Mouse (Mus musculus) CH12.LX (cell line): ENCODE measurements around the gene Mettl3. TPM values are rescaled to one million over a fixed set of nuclear protein-coding genes. Genes with fewer than 3 reads are reported as not detected.

Experiments used
- DNase-seq: peaks from one replicate; pipeline ENCODE4 v3.0.0-alpha.2; 2013; ENCODE audit errors: extremely low read depth
- H3K27ac ChIP-seq: 2 replicates; pipeline ENCODE4 v1.5.1; 2012; ENCODE audit warnings: low read depth, mild to moderate bottlenecking, control low read depth, moderate library complexity; ENCODE audit not compliant: insufficient read depth
- H3K27me3 ChIP-seq: replicated peaks from 2 replicates; pipeline ENCODE3; 2012; ENCODE audit warnings: inconsistent platforms
- H3K36me3 ChIP-seq, 2 experiments: replicated peaks in 1 of 2; 2 replicates each; pipeline versions ENCODE3 to v1.6.1; 2012; ENCODE audit warnings: inconsistent platforms in 1 of 2, low read length in 1 of 2, mild to moderate bottlenecking in 1 of 2, mixed read lengths in 1 of 2, moderate library complexity in 1 of 2; ENCODE audit not compliant: control insufficient read depth in 1 of 2, insufficient read depth in 1 of 2
- H3K4me1 ChIP-seq, 2 experiments: 2 replicates each; pipeline ENCODE4 v1.6.1; 2012; ENCODE audit warnings: inconsistent platforms in 1 of 2, moderate library complexity in 1 of 2; ENCODE audit not compliant: insufficient read depth in 2 of 2, control insufficient read depth in 1 of 2
- H3K4me2 ChIP-seq: 2 replicates; pipeline ENCODE4 v1.6.1; 2012; ENCODE audit warnings: low read depth, mild to moderate bottlenecking, control low read depth; ENCODE audit not compliant: poor library complexity, insufficient read depth, severe bottlenecking
- H3K4me3 ChIP-seq, 3 experiments: fragments of 150-350 bp in 1 of 3; sonication (generic) in 1 of 3; replicated peaks in 1 of 3; 2 replicates each; pipeline versions ENCODE3 to v1.5.1; 2011 to 2012; ENCODE audit warnings: low read depth in 2 of 3, low read length in 2 of 3, mild to moderate bottlenecking in 2 of 3, moderate library complexity in 2 of 3, control low read depth in 1 of 3, improper control_type of control experiment in 1 of 3, inconsistent platforms in 1 of 3, mixed read lengths in 1 of 3; ENCODE audit not compliant: poor library complexity in 1 of 3
- H3K79me2 ChIP-seq: replicated peaks from 2 replicates; pipeline ENCODE4 v1.6.1; 2012; ENCODE audit warnings: mild to moderate bottlenecking, moderate library complexity; ENCODE audit not compliant: control insufficient read depth, poor library complexity, insufficient read depth, severe bottlenecking; ENCODE audit errors: extremely low read depth
- H3K9ac ChIP-seq: 2 replicates; pipeline ENCODE4 v1.6.1; 2012; ENCODE audit warnings: low read depth, mild to moderate bottlenecking, control low read depth, moderate library complexity; ENCODE audit not compliant: insufficient read depth
- H3K9me3 ChIP-seq: replicated peaks from 2 replicates; pipeline ENCODE3; 2012; ENCODE audit warnings: low read length, inconsistent platforms, mixed read lengths
- CHD1 ChIP-seq: IDR thresholded peaks from 2 replicates; pipeline ENCODE4 v1.6.1; 2012; ENCODE audit warnings: low read depth, low read length, improper control_type of control experiment, inconsistent platforms
- CHD2 ChIP-seq: IDR thresholded peaks from 2 replicates; pipeline ENCODE4 v1.6.1; 2011; ENCODE audit warnings: low read length, improper control_type of control experiment
- CTCF ChIP-seq, 2 experiments: IDR thresholded peaks in 1 of 2; conservative IDR thresholded peaks in 1 of 2; 2 replicates each; pipeline ENCODE4 v1.5.1; 2011 to 2012; ENCODE audit warnings: low read depth in 2 of 2, low read length in 2 of 2, improper control_type of control experiment in 1 of 2, inconsistent platforms in 1 of 2, mild to moderate bottlenecking in 1 of 2, moderate library complexity in 1 of 2
- E2F4 ChIP-seq: IDR thresholded peaks from 2 replicates; pipeline ENCODE4 v1.6.1; 2011; ENCODE audit warnings: low read depth, low read length, improper control_type of control experiment; ENCODE audit not compliant: insufficient replicate concordance
- EP300 ChIP-seq: IDR thresholded peaks from 2 replicates; pipeline ENCODE4 v1.6.1; 2011; ENCODE audit warnings: low read length, improper control_type of control experiment
- JUN ChIP-seq: IDR thresholded peaks from 2 replicates; pipeline ENCODE4 v1.6.1; 2011; ENCODE audit warnings: low read depth, mild to moderate bottlenecking, low read length, improper control_type of control experiment, moderate library complexity; ENCODE audit not compliant: insufficient read depth
- JUND ChIP-seq: conservative IDR thresholded peaks from 2 replicates; pipeline ENCODE4 v1.6.1; 2011; ENCODE audit warnings: low read depth, low read length, improper control_type of control experiment
- KAT2A ChIP-seq: IDR thresholded peaks from 2 replicates; pipeline ENCODE4 v1.6.1; 2012; ENCODE audit warnings: low read length, improper control_type of control experiment, inconsistent platforms; ENCODE audit not compliant: insufficient replicate concordance
- MAFK ChIP-seq: IDR thresholded peaks from 2 replicates; pipeline ENCODE4 v1.6.1; 2011; ENCODE audit warnings: low read length, improper control_type of control experiment; ENCODE audit not compliant: insufficient replicate concordance
- MAZ ChIP-seq: IDR thresholded peaks from 2 replicates; pipeline ENCODE4 v1.6.1; 2012; ENCODE audit warnings: low read depth, mild to moderate bottlenecking, inconsistent platforms, low read length, improper control_type of control experiment, moderate library complexity
- MEF2A ChIP-seq: IDR thresholded peaks from 2 replicates; pipeline ENCODE4 v1.6.1; 2014; ENCODE audit warnings: low read depth, mild to moderate bottlenecking, inconsistent platforms, low read length, improper control_type of control experiment, borderline replicate concordance
- MXI1 ChIP-seq: IDR thresholded peaks from 2 replicates; pipeline ENCODE4 v1.6.1; 2011; ENCODE audit warnings: mild to moderate bottlenecking, low read depth, low read length, improper control_type of control experiment
- PAX5 ChIP-seq: IDR thresholded peaks from 2 replicates; pipeline ENCODE4 v1.6.1; 2012; ENCODE audit warnings: low read length, inconsistent platforms, mixed read lengths
- POLR2A ChIP-seq: IDR thresholded peaks from 2 replicates; pipeline ENCODE4 v1.6.1; 2011; ENCODE audit warnings: low read depth, mild to moderate bottlenecking, improper control_type of control experiment, low read length
- RAD21 ChIP-seq: IDR thresholded peaks from 2 replicates; pipeline ENCODE4 v1.6.1; 2011; ENCODE audit warnings: low read depth, mild to moderate bottlenecking, low read length, improper control_type of control experiment, moderate library complexity
- RCOR1 ChIP-seq: conservative IDR thresholded peaks from 2 replicates; pipeline ENCODE4 v1.6.1; 2012; ENCODE audit warnings: low read depth, mild to moderate bottlenecking, inconsistent platforms, low read length, improper control_type of control experiment
- SMC3 ChIP-seq: IDR thresholded peaks from 2 replicates; pipeline ENCODE4 v1.6.1; 2011; ENCODE audit warnings: low read depth, low read length, improper control_type of control experiment
- TCF12 ChIP-seq: IDR thresholded peaks from 2 replicates; pipeline ENCODE4 v1.6.1; 2014; ENCODE audit warnings: low read depth, mild to moderate bottlenecking, inconsistent platforms, low read length, improper control_type of control experiment
- ZC3H11A ChIP-seq: IDR thresholded peaks from 2 replicates; pipeline ENCODE4 v1.6.1; 2012; ENCODE audit warnings: low read depth, mild to moderate bottlenecking, inconsistent platforms, low read length, improper control_type of control experiment
- ZKSCAN1 ChIP-seq: IDR thresholded peaks from 2 replicates; pipeline ENCODE4 v1.6.1; 2012; ENCODE audit warnings: low read depth, inconsistent platforms, low read length, improper control_type of control experiment, borderline replicate concordance
- dilution Hi-C: fragments of 300-500 bp; cut with MboI; formaldehyde crosslinking; loops from 2 replicates; pipeline ENCODE4 v1.14.3; 2020; ENCODE audit warnings: low sequenced_read_pairs; ENCODE audit not compliant: extremely low pct_unique_long_range_greater_than_20kb, extremely low pct_ligation_motif_present
- in situ Hi-C: fragments of 300-500 bp; cut with MboI; formaldehyde crosslinking; loops from 3 replicates; pipeline ENCODE4 v1.14.3; 2019; ENCODE audit warnings: low sequenced_read_pairs, low pct_ligation_motif_present, low pct_unique_long_range_greater_than_20kb, mixed read lengths
- polyA plus RNA-seq: library from polyadenylated mRNA; unstranded; fragments of >175 nt; gene quantifications from 2 replicates; pipeline ENCODE4 v1.2.1, GENCODE M21; 2012; ENCODE audit warnings: low read depth; ENCODE audit not compliant: insufficient read length
- total RNA-seq, 2 experiments: library from RNA; depleted of rRNA; stranded (reverse); fragments of 300-350 nt in 1 of 2; fragments of >200 nt in 1 of 2; gene quantifications; 2 replicates each; pipeline ENCODE4 v1.2.3; 2012 to 2014

Gene Mettl3
- total and polyA plus RNA-seq, 3 experiments: 41.6 to 47.4 (median 47.0) TPM

DNA sequence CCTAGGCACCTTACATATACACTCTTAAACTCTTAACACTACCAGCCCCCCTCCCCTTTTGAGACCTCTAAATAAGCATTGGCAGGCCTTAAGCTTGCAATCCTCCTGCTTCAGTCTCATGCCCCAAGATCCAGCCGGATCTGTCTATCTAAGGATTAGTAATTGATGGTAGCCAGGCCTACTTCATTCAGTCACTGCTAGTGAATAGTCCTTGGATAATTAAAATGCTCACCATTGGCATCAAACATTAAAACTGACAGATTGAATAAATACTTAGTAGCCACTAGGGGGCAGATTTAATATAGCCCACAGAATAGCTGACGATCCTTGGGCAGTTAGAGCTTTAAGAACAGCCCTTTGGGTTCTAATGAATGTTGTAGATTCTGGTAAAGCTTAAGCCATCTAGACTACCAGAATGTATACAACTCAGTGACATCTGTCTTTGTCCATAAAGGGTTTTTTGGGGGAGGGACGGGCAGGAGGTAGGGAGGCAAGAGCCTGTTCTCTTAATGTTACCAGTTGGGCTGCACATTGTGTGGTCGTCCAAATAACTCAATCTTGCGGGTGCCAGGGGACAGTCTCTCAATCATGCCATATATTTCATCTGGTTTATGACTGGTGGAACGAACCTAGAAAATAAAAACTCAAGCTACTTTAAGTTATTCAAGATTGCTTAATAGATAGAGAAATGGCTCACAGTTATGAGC, 9.2 kb downstream of the Mettl3 start:
- Histone ChIP-seq H3K27me3 (no peaks in the 10 kb centered on the region), H3K36me3 (peaks cover 75 to 91% of the 10 kb centered on the region in 2 experiments), H3K4me1 (no peaks in the 10 kb centered on the region), H3K79me2 (no peaks in the 10 kb centered on the region), H3K4me3 (no peak overlapping the region), H3K9ac (no peak overlapping the region), H3K4me2 (no peak overlapping the region), H3K27ac (no peak overlapping the region), H3K9me3 (no peaks in the 10 kb centered on the region)
- peak; percentile 29 for DNase-seq
- TF ChIP-seq MAZ (no peak), SMC3 (peak; percentile 63), POLR2A (0 out of 2 replicates have a peak, but pooled peaks have one; percentile 12), RAD21 (peak; percentile 27), CTCF (conservative IDR thresholded peaks at IDR 0.05 in 1 of 2, IDR thresholded peaks at IDR 0.05 in 1 of 2; ENCODE audit: low read depth in 2 of 2, low read length in 2 of 2) (peak; percentile 23 to 67; a peak in 3 of 4 replicates)
- in situ Hi-C loops (loop anchor here (5.0 kb wide), 1 partner anchor 42 kb away; no protein-coding TSS in a partner anchor), dilution Hi-C loops (no loop called here)

DNA sequence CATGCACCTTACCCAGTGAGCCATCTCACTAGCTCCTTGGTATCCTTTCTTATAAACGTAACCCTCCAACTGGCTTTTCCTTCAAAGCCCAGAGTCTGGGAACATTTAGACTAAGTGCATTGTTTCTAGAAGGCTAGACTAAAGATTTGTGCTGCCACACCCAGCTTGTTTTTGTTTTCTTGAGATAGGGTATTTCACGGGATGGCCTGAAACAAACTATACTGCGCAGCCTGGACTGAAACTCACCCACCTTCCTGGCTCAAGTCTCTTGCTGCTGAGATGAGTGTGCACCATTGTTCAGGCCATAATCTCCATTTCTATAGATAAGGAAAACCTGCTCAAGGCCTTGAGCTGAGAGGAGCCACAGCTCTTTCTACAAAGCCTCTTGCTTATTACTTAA, 20.7 kb downstream of the Mettl3 start:
- no peak overlapping the region for H3K9ac ChIP-seq
- no peak overlapping the region for H3K4me3 ChIP-seq
- H3K9me3 ChIP-seq: no peaks in the 10 kb centered on the region
- DNase-seq: no peak
- no peak overlapping the region for H3K4me2 ChIP-seq
- in situ Hi-C loops: no loop called here
- peaks cover 0 to 16% of the 10 kb centered on the region in 2 experiments; a peak in 2 of 4 replicates for H3K4me1 ChIP-seq
- no peaks in the 10 kb centered on the region for H3K27me3 ChIP-seq
- TF ChIP-seq PAX5: no peak
- TF ChIP-seq CHD2: no peak
- no peak for TF ChIP-seq ZC3H11A
- TF ChIP-seq CHD1: no peak
- no peak for TF ChIP-seq KAT2A
- TF ChIP-seq MAZ: no peak
- TF ChIP-seq EP300: no peak
- TF ChIP-seq JUND: no peak
- no peak for TF ChIP-seq MAFK
- no peak for TF ChIP-seq E2F4
- TF ChIP-seq TCF12: no peak
- no peak for TF ChIP-seq RCOR1
- no peak for TF ChIP-seq MXI1
- no peak for TF ChIP-seq MEF2A
- no peak for TF ChIP-seq JUN
- no peak for TF ChIP-seq ZKSCAN1
- H3K27ac ChIP-seq: no peak overlapping the region
- dilution Hi-C loops: no loop called here
- peaks cover 42 to 65% of the 10 kb centered on the region in 2 experiments for H3K36me3 ChIP-seq
- H3K79me2 ChIP-seq: peaks cover 48% of the 10 kb centered on the region
